Mouse (Mus musculus) forebrain, postnatal 0 days (tissue): ENCODE data around the gene Ccr6. TPM values are rescaled to one million over a fixed set of nuclear protein-coding genes. Genes with fewer than 3 reads are reported as not detected.
"Not testable (repeated sequence)": the region's sequence is repeated elsewhere in the genome, so short reads cannot be mapped to it uniquely, and the experiment has no call there.

Source experiments
- ATAC-seq: fragments of 200-750 bp; cut with Nextera tagmentation; 2 replicates; pipeline ENCODE4 v1.8.0; 2017; ENCODE audit warnings: mild to moderate bottlenecking, moderate library complexity
- DNase-seq: peaks from one replicate; pipeline ENCODE4 v3.0.0-alpha.2; 2015
- H3K27ac ChIP-seq: fragments of 300-500 bp; sonication (generic); 2 replicates; pipeline ENCODE4 v1.5.1; 2014; ENCODE audit warnings: low read depth, mild to moderate bottlenecking, antibody characterized with exemption, low read length, moderate library complexity, mixed read lengths
- H3K27me3 ChIP-seq: fragments of 300-500 bp; sonication (generic); 2 replicates; pipeline ENCODE4 v1.6.1; 2014; ENCODE audit warnings: mild to moderate bottlenecking, low read length, mixed read lengths; ENCODE audit not compliant: insufficient read depth
- H3K36me3 ChIP-seq: fragments of 300-500 bp; sonication (generic); 2 replicates; pipeline ENCODE4 v1.6.1; 2014; ENCODE audit warnings: mild to moderate bottlenecking, moderate library complexity; ENCODE audit not compliant: insufficient read depth
- H3K4me1 ChIP-seq: fragments of 300-500 bp; sonication (generic); 2 replicates; pipeline ENCODE4 v1.6.1; 2014; ENCODE audit warnings: antibody characterized with exemption; ENCODE audit not compliant: insufficient read depth
- H3K4me2 ChIP-seq: fragments of 300-500 bp; sonication (generic); 2 replicates; pipeline ENCODE4 v1.6.1; 2014; ENCODE audit warnings: low read depth, mild to moderate bottlenecking, moderate library complexity
- H3K4me3 ChIP-seq: fragments of 300-500 bp; sonication (generic); 2 replicates; pipeline ENCODE4 v1.5.1; 2014; ENCODE audit warnings: low read depth, low read length, mixed read lengths
- H3K9ac ChIP-seq: fragments of 300-500 bp; sonication (generic); 2 replicates; pipeline ENCODE4 v1.6.1; 2014; ENCODE audit warnings: mild to moderate bottlenecking
- H3K9me3 ChIP-seq: fragments of 300-500 bp; sonication (generic); 2 replicates; pipeline ENCODE4 v1.6.1; 2016; ENCODE audit warnings: low read length
- CTCF ChIP-seq: sonication (generic); IDR thresholded peaks from 2 replicates; pipeline ENCODE4 v1.5.1; 2016; ENCODE audit warnings: antibody characterized with exemption, control low read depth, low read depth
- WGBS: fragments of 180-500 bp; shearing (Covaris S2); extraction: QIAGEN DNeasy Blood & Tissue Kit; methylation state at CpG from one replicate; pipeline ENCODE4 v1.1.7; 2014; 5-methylcytosine and 5-hydroxymethylcytosine counted together
- polyA plus RNA-seq: library from polyadenylated mRNA; unstranded; fragments of >200 nt; fragmentation: Nextera tagmentation; extraction: Ambion mirVana; gene quantifications from 2 replicates; pipeline ENCODE4 v1.2.1, GENCODE M21; 2015
- total RNA-seq: library from RNA; depleted of rRNA; stranded (reverse); fragments of >200 nt; gene quantifications from 2 replicates; pipeline ENCODE4 v1.2.3, GENCODE M21; 2014

Gene Ccr6
- total and polyA plus RNA-seq, 2 experiments from 2014 or later: not detected

DNA sequence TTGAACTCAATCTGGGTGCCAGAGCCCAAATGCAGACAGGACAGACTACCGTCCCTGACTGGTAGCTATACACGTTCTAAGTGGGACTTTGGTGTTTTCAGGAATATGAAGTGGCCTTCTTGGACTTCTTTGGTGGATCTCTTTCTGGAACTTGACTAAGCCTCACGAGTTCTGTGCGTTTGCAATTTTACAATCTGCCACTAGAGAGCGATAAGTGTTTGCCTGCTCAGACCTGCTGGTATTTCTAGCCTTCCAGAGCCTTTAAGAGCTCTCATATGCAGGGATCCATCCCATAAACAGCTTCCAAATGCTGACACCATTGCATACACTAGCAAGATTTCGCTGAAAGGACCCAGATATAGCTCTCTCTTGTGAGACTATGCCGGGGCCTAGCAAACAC lies 28.8 kb downstream of the Ccr6 start:
- not testable (repeated sequence) for H3K9ac ChIP-seq, H3K27ac ChIP-seq, H3K27me3 ChIP-seq, H3K9me3 ChIP-seq, H3K36me3 ChIP-seq, H3K4me1 ChIP-seq, H3K4me3 ChIP-seq, H3K4me2 ChIP-seq
- WGBS: 21% methylated on average over 7 of the region's 7 CpGs
- TF ChIP-seq CTCF: peak; percentile 83
- peak; percentile 88 for DNase-seq
- ATAC-seq: peak; percentile 85

- TF ChIP-seq CTCF: no peak
- no peak overlapping the region for H3K27ac ChIP-seq
- no peaks in the 10 kb centered on the region for H3K4me1 ChIP-seq
- WGBS: 53% methylated on average over 6 of the region's 6 CpGs
- no peaks in the 10 kb centered on the region; the same call in 1 of the 2 replicates for H3K27me3 ChIP-seq
- DNase-seq (no peak), ATAC-seq (no peak)
- no peaks in the 10 kb centered on the region for H3K9me3 ChIP-seq
- H3K4me3 ChIP-seq: no peak overlapping the region
- H3K9ac ChIP-seq: no peak overlapping the region
- no peak overlapping the region for H3K4me2 ChIP-seq
- no peaks in the 10 kb centered on the region for H3K36me3 ChIP-seq
Observed at GRCm38 (mm10) chr17:8272054-8272749, 36.4 kb downstream of the Ccr6 start.

DNA sequence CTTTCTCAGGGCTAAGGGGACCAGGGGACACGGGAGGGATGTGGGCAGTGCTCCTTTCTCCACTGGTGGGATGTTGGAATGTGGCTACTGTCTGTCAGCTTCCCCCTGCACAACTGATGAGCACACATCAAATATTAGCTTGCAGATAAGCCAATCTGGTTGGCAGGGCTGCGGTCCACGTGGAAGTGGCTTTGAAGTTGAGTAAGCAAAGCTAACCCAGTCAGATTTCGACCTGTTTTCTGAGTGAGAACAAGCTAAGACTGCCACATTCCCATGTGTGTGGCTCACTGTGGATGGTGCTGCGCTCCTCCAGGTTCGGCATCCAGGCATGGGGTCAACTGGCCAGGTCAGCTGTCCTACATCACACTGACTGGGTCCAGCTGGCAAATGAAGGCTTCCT lies 37.1 kb downstream of the Ccr6 start:
- ATAC-seq: no peak
- WGBS: 77% methylated on average over 6 of the region's 6 CpGs
- no peaks in the 10 kb centered on the region for H3K36me3 ChIP-seq
- no peak for TF ChIP-seq CTCF
- no peak overlapping the region for H3K4me3 ChIP-seq
- no peak overlapping the region for H3K4me2 ChIP-seq
- H3K27me3 ChIP-seq: no peaks in the 10 kb centered on the region; the same call in 1 of the 2 replicates
- DNase-seq: no peak
- H3K4me1 ChIP-seq: no peaks in the 10 kb centered on the region
- no peaks in the 10 kb centered on the region for H3K9me3 ChIP-seq
- H3K9ac ChIP-seq: no peak overlapping the region
- H3K27ac ChIP-seq: no peak overlapping the region

GRCm38 (mm10) chr17:8276071-8276470 lies 40.2 kb downstream of the Ccr6 start:
- DNase-seq: no peak
- 72% methylated on average over 4 of the region's 4 CpGs for WGBS

DNA sequence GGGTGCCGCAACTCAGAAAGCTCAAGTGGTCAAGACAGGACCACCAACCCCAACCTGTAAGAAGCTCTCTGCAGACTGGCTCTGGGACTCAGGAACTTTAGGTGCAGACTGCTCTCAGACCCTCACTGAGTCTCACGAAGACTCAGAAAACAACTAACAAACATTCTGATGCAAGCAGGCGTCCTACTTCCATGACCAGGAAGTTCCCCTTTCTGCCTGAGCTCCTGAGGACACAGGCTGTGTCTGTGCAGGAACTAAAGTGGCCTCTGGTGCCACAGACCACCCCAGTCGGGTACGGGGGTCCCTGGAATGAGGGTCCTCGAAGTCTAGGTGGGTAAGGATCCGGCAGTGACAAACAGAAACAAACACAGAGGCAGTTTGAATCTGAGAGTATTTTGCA lies 40.8 kb downstream of the Ccr6 start:
- no peak for ATAC-seq
- Histone ChIP-seq H3K4me2 (no peak overlapping the region), H3K27ac (no peak overlapping the region), H3K4me3 (no peak overlapping the region), H3K36me3 (no peaks in the 10 kb centered on the region), H3K27me3 (no peaks in the 10 kb centered on the region; the same call in 1 of the 2 replicates), H3K9me3 (no peaks in the 10 kb centered on the region), H3K4me1 (no peaks in the 10 kb centered on the region), H3K9ac (no peak overlapping the region)
- no peak for DNase-seq
- TF ChIP-seq CTCF: no peak
- 72% methylated on average over 7 of the region's 7 CpGs for WGBS

More at GRCm38 (mm10) chr17:8276071-8276470, 40.2 kb downstream of the Ccr6 start:
- Histone ChIP-seq H3K27ac (no peak overlapping the region), H3K4me2 (no peak overlapping the region), H3K9me3 (no peaks in the 10 kb centered on the region), H3K36me3 (no peaks in the 10 kb centered on the region), H3K4me3 (no peak overlapping the region), H3K9ac (no peak overlapping the region), H3K4me1 (no peaks in the 10 kb centered on the region), H3K27me3 (no peaks in the 10 kb centered on the region; the same call in 1 of the 2 replicates)
- ATAC-seq: no peak
- no peak for TF ChIP-seq CTCF

DNA sequence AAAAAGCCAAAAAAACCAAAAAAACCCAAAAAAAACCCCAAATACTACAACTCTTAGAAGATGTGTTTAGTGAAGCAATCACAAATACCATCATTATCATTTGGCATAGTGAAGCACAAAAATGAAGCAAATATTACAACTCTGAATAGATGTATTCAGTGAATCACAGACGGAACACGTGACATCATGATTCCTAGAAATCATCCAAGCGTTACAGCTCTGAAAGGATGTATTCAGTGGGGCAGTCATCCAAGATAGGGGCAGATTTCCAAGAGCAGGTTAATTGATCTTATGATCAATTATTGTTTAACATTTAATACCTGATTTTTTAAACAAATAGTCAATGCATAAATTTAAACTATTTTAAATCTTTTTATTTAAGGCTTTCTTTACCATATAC lies 41.4 kb downstream of the Ccr6 start:
- Histone ChIP-seq H3K9me3 (no peaks in the 10 kb centered on the region), H3K36me3 (no peaks in the 10 kb centered on the region), H3K27me3 (no peaks in the 10 kb centered on the region; the same call in 1 of the 2 replicates), H3K9ac (no peak overlapping the region), H3K27ac (no peak overlapping the region), H3K4me1 (no peaks in the 10 kb centered on the region), H3K4me2 (no peak overlapping the region), H3K4me3 (no peak overlapping the region)
- no peak for ATAC-seq
- TF ChIP-seq CTCF: no peak
- 60% methylated on average over 3 of the region's 3 CpGs for WGBS
- no peak for DNase-seq

GRCm38 (mm10) chr17:8278356-8278755 lies 42.5 kb downstream of the Ccr6 start:
- Histone ChIP-seq H3K9me3 (no peaks in the 10 kb centered on the region), H3K27me3 (no peaks in the 10 kb centered on the region; the same call in 1 of the 2 replicates), H3K4me2 (no peak overlapping the region), H3K36me3 (no peaks in the 10 kb centered on the region), H3K4me3 (no peak overlapping the region), H3K27ac (no peak overlapping the region), H3K9ac (no peak overlapping the region), H3K4me1 (no peaks in the 10 kb centered on the region)
- no peak for DNase-seq
- ATAC-seq: no peak
- no peak for TF ChIP-seq CTCF
- 65% methylated on average over 3 of the region's 3 CpGs for WGBS
